Mouse (Mus musculus): ENCODE measurements at regions not wholly inside any gene's neighbourhood (a gene's known extent, or its start where the extent isn't known, plus 50 kb on each side); places are given as distances from the start of the nearest gene placed in this dataset.
"Not testable (repeated sequence)": the region's sequence is repeated elsewhere in the genome, so short reads cannot be mapped to it uniquely, and the experiment has no call there.

DNA sequence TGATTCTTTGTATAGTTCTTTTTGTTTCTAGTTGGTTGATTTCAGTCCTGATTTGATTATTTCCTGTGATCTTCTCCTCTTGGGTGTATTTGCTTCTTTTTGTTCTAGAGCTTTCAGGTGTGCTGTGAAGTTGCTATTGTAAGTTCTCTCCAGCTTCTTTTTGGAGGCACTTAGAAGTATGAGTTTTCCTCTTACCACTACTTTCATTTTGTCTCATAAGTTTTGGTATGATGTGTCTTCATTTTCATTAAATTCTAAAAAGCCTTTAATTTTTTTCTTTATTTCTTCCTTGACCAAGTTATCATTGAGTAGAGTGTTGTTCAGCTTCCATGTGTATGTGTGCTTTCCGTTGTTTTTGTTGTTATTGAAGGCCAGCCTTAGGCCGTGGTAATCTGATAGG lies 195.3 kb upstream of the Btg1 start:
- not testable (repeated sequence) for TF ChIP-seq CTCF (conservative IDR thresholded peaks at IDR 0.05; ENCODE audit: low read length); NANOG (IDR thresholded peaks at IDR 0.05; ENCODE audit: borderline replicate concordance, low read length); POU5F1 (IDR thresholded peaks at IDR 0.05; ENCODE audit: borderline replicate concordance, low read length)
